Mouse (Mus musculus): ENCODE data around the gene Praf2. TPM values are rescaled to one million over a fixed set of nuclear protein-coding genes. Genes with fewer than 3 reads are reported as not detected.
A peak's percentile ranks its signal among the peaks of the same experiment; 100 is the strongest.
"Not testable (repeated sequence)": the region's sequence is repeated elsewhere in the genome, so short reads cannot be mapped to it uniquely, and the experiment has no call there.

Praf2 gene
- polyA plus RNA-seq (2015; fragmentation: Nextera tagmentation; extraction: Ambion mirVana), result 73.1 and 75.9 TPM in 2 replicates

GRCm38 (mm10) chrX:7728215-7728921 lies at the start of gene Praf2:
TSS of gene Praf2 (plus strand) at chrX:7728439.
- Histone ChIP-seq H3K4me3 (peak within 1 kb of the TSS; percentile 49), H3K4me1 (no peaks in the 10 kb centered on the region), H3K27me3 (no peaks in the 10 kb centered on the region), H3K4me2 (peak within 1 kb of the TSS; percentile 61), H3K9ac (peak within 1 kb of the TSS; percentile 65), H3K9me3 (no peaks in the 10 kb centered on the region), H3K36me3 (peaks cover 23% of the 10 kb centered on the region; the same call in 1 of the 2 replicates), H3K27ac (0 out of 2 replicates have a peak within 1 kb of the TSS, but pooled peaks have one; percentile 22)
- WGBS, result 23% methylated on average over 42 of the region's 42 CpGs
- ATAC-seq (ENCODE audit: insufficient number of reproducible peaks, insufficient read depth, low FRiP score, low TSS enrichment, low read depth), result peak; percentile 86

- 49% methylated on average over 3 of the region's 3 CpGs for WGBS
- ATAC-seq (ENCODE audit: insufficient number of reproducible peaks, insufficient read depth, low FRiP score, low TSS enrichment, low read depth), result no peak
Observed at GRCm38 (mm10) chrX:7678986-7679385, 49.3 kb upstream of the Praf2 start.

GRCm38 (mm10) chrX:7679405-7680056 lies 48.7 kb upstream of the Praf2 start:
- Histone ChIP-seq H3K4me3 (peak overlapping the region; percentile 33), H3K9ac (0 out of 2 replicates have a peak overlapping the region, but pooled peaks have one; percentile 49), H3K27ac (no peak overlapping the region), H3K27me3 (no peaks in the 10 kb centered on the region), H3K36me3 (no peaks in the 10 kb centered on the region), H3K4me1 (no peaks in the 10 kb centered on the region), H3K9me3 (no peaks in the 10 kb centered on the region), H3K4me2 (peak overlapping the region; percentile 54)
- WGBS, result 20% methylated on average over 27 of the region's 27 CpGs
- ATAC-seq (ENCODE audit: insufficient number of reproducible peaks, insufficient read depth, low FRiP score, low TSS enrichment, low read depth), result peak; percentile 83

More at GRCm38 (mm10) chrX:7678986-7679385, 49.3 kb upstream of the Praf2 start:
- Histone ChIP-seq H3K9me3 (no peaks in the 10 kb centered on the region), H3K9ac (no peak overlapping the region), H3K27ac (no peak overlapping the region), H3K27me3 (no peaks in the 10 kb centered on the region), H3K4me2 (no peak overlapping the region; the same call in 1 of the 2 replicates), H3K36me3 (no peaks in the 10 kb centered on the region), H3K4me3 (no peak overlapping the region), H3K4me1 (no peaks in the 10 kb centered on the region)

GRCm38 (mm10) chrX:7680057-7680412 lies 48.2 kb upstream of the Praf2 start:
- Histone ChIP-seq H3K4me3 (peak overlapping the region; percentile 33), H3K9ac (0 out of 2 replicates have a peak overlapping the region, but pooled peaks have one; percentile 49), H3K4me1 (no peaks in the 10 kb centered on the region), H3K36me3 (no peaks in the 10 kb centered on the region), H3K27ac (no peak overlapping the region), H3K27me3 (no peaks in the 10 kb centered on the region), H3K9me3 (no peaks in the 10 kb centered on the region), H3K4me2 (peak overlapping the region; percentile 54)
- WGBS, result 20% methylated on average over 12 of the region's 12 CpGs
- no peak for ATAC-seq (ENCODE audit: insufficient number of reproducible peaks, insufficient read depth, low FRiP score, low TSS enrichment, low read depth)

- peak within 1 kb of the TSS; percentile 33 for H3K4me3 ChIP-seq
- peak within 1 kb of the TSS; percentile 54 for H3K4me2 ChIP-seq
- no peaks in the 10 kb centered on the region for H3K36me3 ChIP-seq
- WGBS, result 61% methylated on average over 14 of the region's 14 CpGs
- no peaks in the 10 kb centered on the region for H3K9me3 ChIP-seq
- no peak for ATAC-seq (ENCODE audit: insufficient number of reproducible peaks, insufficient read depth, low FRiP score, low TSS enrichment, low read depth)
- H3K4me1 ChIP-seq, result no peaks in the 10 kb centered on the region
- no peak within 1 kb of the TSS for H3K27ac ChIP-seq
- 0 out of 2 replicates have a peak within 1 kb of the TSS, but pooled peaks have one; percentile 49 for H3K9ac ChIP-seq
- no peaks in the 10 kb centered on the region for H3K27me3 ChIP-seq
Observed at GRCm38 (mm10) chrX:7680864-7681263, 47.4 kb upstream of the Praf2 start, which contains the start of gene Magix. TSS of gene Magix (minus strand) at chrX:7681251.

GRCm38 (mm10) chrX:7688321-7688720 lies 39.9 kb upstream of the Praf2 start:
- H3K27ac ChIP-seq, result no peak overlapping the region
- H3K4me3 ChIP-seq, result no peak overlapping the region
- no peaks in the 10 kb centered on the region for H3K9me3 ChIP-seq
- ATAC-seq (ENCODE audit: insufficient number of reproducible peaks, insufficient read depth, low FRiP score, low TSS enrichment, low read depth), result no peak
- no peak overlapping the region for H3K4me2 ChIP-seq
- no peaks in the 10 kb centered on the region for H3K36me3 ChIP-seq
- no peaks in the 10 kb centered on the region for H3K27me3 ChIP-seq
- H3K4me1 ChIP-seq, result no peaks in the 10 kb centered on the region
- H3K9ac ChIP-seq, result no peak overlapping the region
- 95% methylated on average over 2 of the region's 2 CpGs for WGBS

- Histone ChIP-seq H3K9ac (no peak overlapping the region), H3K36me3 (no peaks in the 10 kb centered on the region), H3K4me1 (no peaks in the 10 kb centered on the region), H3K9me3 (no peaks in the 10 kb centered on the region), H3K4me3 (no peak overlapping the region), H3K27me3 (no peaks in the 10 kb centered on the region), H3K27ac (no peak overlapping the region), H3K4me2 (no peak overlapping the region)
- no peak for ATAC-seq (ENCODE audit: insufficient number of reproducible peaks, insufficient read depth, low FRiP score, low TSS enrichment, low read depth)
- 49% methylated on average over 3 of the region's 3 CpGs for WGBS
Observed at GRCm38 (mm10) chrX:7690486-7690885, 37.8 kb upstream of the Praf2 start.

- H3K4me3 ChIP-seq, result no peak overlapping the region
- no peak overlapping the region for H3K4me2 ChIP-seq
- no peaks in the 10 kb centered on the region for H3K27me3 ChIP-seq
- no peaks in the 10 kb centered on the region for H3K9me3 ChIP-seq
- no peak overlapping the region for H3K9ac ChIP-seq
- 40% methylated on average over 4 of the region's 4 CpGs for WGBS
- no peak overlapping the region for H3K27ac ChIP-seq
- no peaks in the 10 kb centered on the region for H3K36me3 ChIP-seq
- ATAC-seq (ENCODE audit: insufficient number of reproducible peaks, insufficient read depth, low FRiP score, low TSS enrichment, low read depth), result no peak
- H3K4me1 ChIP-seq, result no peaks in the 10 kb centered on the region
Observed at GRCm38 (mm10) chrX:7692862-7693261, 35.4 kb upstream of the Praf2 start.

- Histone ChIP-seq H3K27ac (no peak overlapping the region), H3K4me2 (peak overlapping the region; percentile 46), H3K9ac (no peak overlapping the region), H3K9me3 (no peaks in the 10 kb centered on the region), H3K4me1 (peaks cover 5% of the 10 kb centered on the region; the same call in 1 of the 2 replicates), H3K27me3 (no peaks in the 10 kb centered on the region), H3K36me3 (peaks cover 2% of the 10 kb centered on the region; the same call in 1 of the 2 replicates), H3K4me3 (peak overlapping the region; percentile 58; the same call in 1 of the 2 replicates)
- ATAC-seq (ENCODE audit: insufficient number of reproducible peaks, insufficient read depth, low FRiP score, low TSS enrichment, low read depth), result no peak
- WGBS, result 43% methylated on average over 6 of the region's 6 CpGs
Observed at GRCm38 (mm10) chrX:7696520-7696919, 31.7 kb upstream of the Praf2 start.

- no peaks in the 10 kb centered on the region for H3K27me3 ChIP-seq
- peak within 1 kb of the TSS; percentile 58 for H3K4me3 ChIP-seq
- no peaks in the 10 kb centered on the region for H3K9me3 ChIP-seq
- H3K4me1 ChIP-seq, result peaks cover 5% of the 10 kb centered on the region; the same call in 1 of the 2 replicates
- peak; percentile 85 for ATAC-seq (ENCODE audit: insufficient number of reproducible peaks, insufficient read depth, low FRiP score, low TSS enrichment, low read depth)
- H3K4me2 ChIP-seq, result peak within 1 kb of the TSS; percentile 60
- H3K27ac ChIP-seq, result peak within 1 kb of the TSS; percentile 33; the same call in 1 of the 2 replicates
- 23% methylated on average over 33 of the region's 33 CpGs for WGBS
- peaks cover 6% of the 10 kb centered on the region; the same call in 1 of the 2 replicates for H3K36me3 ChIP-seq
- peak within 1 kb of the TSS; percentile 72 for H3K9ac ChIP-seq
Observed at GRCm38 (mm10) chrX:7696954-7697381, 31.3 kb upstream of the Praf2 start, which contains the start of gene Gpkow. TSS of gene Gpkow (plus strand) at chrX:7697131.

- peak overlapping the region; percentile 55 for H3K4me2 ChIP-seq
- not testable (repeated sequence) for H3K27ac ChIP-seq; H3K27me3 ChIP-seq; H3K9me3 ChIP-seq; H3K4me1 ChIP-seq; H3K36me3 ChIP-seq; ATAC-seq (ENCODE audit: insufficient number of reproducible peaks, insufficient read depth, low FRiP score, low TSS enrichment, low read depth)
- H3K4me3 ChIP-seq, result peak overlapping the region; percentile 36
- 22% methylated on average over 6 of the region's 12 CpGs for WGBS
- H3K9ac ChIP-seq, result peak overlapping the region; percentile 59; the same call in 1 of the 2 replicates
Observed at GRCm38 (mm10) chrX:7713764-7714134, 14.5 kb upstream of the Praf2 start.
